Mouse (Mus musculus): ENCODE data around the gene Auts2. TPM values are rescaled to one million over a fixed set of nuclear protein-coding genes. Genes with fewer than 3 reads are reported as not detected.

The Auts2 gene
- total and polyA plus RNA-seq, 3 experiments: 16.9 to 35.7 (median 28.1) TPM

DNA sequence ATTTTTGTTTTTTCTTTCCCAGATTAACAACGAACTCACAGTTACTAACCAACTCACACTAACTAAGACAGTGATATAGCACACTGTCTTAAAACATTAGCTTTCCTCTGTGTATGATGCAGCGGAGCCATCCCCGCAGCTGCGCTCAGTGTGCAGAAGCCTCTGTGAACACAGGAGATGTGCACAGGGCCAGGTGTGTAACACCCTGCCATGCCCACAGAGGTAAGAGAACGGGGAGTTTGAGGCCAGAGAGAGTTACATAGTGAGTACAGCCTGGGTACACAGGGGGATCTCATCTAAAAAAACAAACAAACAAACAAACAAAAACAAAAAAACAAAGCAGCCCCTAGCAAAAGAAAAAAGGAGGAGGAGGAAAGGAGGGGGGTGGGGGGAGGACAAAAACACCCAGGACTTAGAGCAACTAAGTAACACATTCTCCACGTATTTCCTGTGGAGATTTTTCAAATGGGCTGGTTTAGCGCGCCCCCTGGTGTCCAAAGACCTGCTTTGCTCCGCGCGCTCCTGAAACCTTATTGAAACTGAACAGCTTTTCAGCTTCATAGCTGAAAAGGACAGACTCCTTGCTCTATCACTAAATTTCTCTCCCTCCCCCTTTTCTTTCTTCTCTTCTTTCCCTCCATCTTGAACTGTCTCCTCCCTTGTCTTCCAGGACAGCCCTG, 1115.3 kb downstream of the Auts2 start:
- H3K4me1 ChIP-seq (ENCODE audit: control insufficient read depth, insufficient read depth, low read length): no peaks in the 10 kb centered on the region
- peak; percentile 42 to 78 for DNase-seq
- no peaks in the 10 kb centered on the region for H3K79me2 ChIP-seq (replicated peaks; ENCODE audit: control insufficient read depth, insufficient read depth, low read length)
- H3K36me3 ChIP-seq (ENCODE audit: control insufficient read depth, insufficient read depth, low read length): no peaks in the 10 kb centered on the region
- H3K4me3 ChIP-seq: no peak overlapping the region
- no peak overlapping the region for H3K27ac ChIP-seq
- intact Hi-C loops (cut with DNase I): loop anchor here (1.0 to 5.0 kb wide), 6 partner anchors 121 to 565 kb away; partner anchors contain the start of gene Galnt17
- TF ChIP-seq CTCF (IDR thresholded peaks at IDR 0.05) (peak; percentile 98), EP300 (IDR thresholded peaks at IDR 0.05; ENCODE audit: insufficient read depth, low read depth, low read length) (no peak)
- 34% methylated on average over 11 of the region's 11 CpGs for WGBS
- no peak overlapping the region for H3K9ac ChIP-seq (ENCODE audit: low read depth, low read length)
- no peaks in the 10 kb centered on the region for H3K27me3 ChIP-seq (ENCODE audit: control insufficient read depth, insufficient read depth, low read length)

DNA sequence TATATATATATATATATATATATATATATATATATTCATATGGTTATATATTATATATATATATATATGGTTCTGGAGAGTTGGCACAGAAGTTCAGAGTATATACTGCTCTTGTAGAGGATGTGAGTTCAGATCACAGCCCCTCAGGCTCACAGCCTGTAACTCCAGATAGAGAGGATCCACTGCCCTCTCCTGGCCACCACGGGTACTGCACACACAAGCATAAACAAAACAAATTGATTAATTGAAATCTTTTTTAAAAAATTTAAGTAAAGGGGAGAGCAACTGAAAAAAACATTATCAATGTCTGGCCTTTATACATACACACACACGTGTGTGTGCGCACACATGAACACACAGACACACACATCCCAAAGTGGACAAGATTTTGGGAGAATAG, 1120.4 kb downstream of the Auts2 start:
- no peak for TF ChIP-seq EP300 (IDR thresholded peaks at IDR 0.05; ENCODE audit: insufficient read depth, low read depth, low read length)
- TF ChIP-seq CTCF (IDR thresholded peaks at IDR 0.05): peak; percentile 47
- Histone ChIP-seq H3K27ac (no peak overlapping the region), H3K4me1 (ENCODE audit: control insufficient read depth, insufficient read depth, low read length) (no peaks in the 10 kb centered on the region), H3K79me2 (replicated peaks; ENCODE audit: control insufficient read depth, insufficient read depth, low read length) (no peaks in the 10 kb centered on the region), H3K4me3 (no peak overlapping the region), H3K36me3 (ENCODE audit: control insufficient read depth, insufficient read depth, low read length) (no peaks in the 10 kb centered on the region), H3K9ac (ENCODE audit: low read depth, low read length) (no peak overlapping the region), H3K27me3 (ENCODE audit: control insufficient read depth, insufficient read depth, low read length) (no peaks in the 10 kb centered on the region)
- no peak for DNase-seq
- WGBS: 77% methylated on average over 3 of the region's 3 CpGs
- intact Hi-C loops (cut with DNase I): no loop called here

DNA sequence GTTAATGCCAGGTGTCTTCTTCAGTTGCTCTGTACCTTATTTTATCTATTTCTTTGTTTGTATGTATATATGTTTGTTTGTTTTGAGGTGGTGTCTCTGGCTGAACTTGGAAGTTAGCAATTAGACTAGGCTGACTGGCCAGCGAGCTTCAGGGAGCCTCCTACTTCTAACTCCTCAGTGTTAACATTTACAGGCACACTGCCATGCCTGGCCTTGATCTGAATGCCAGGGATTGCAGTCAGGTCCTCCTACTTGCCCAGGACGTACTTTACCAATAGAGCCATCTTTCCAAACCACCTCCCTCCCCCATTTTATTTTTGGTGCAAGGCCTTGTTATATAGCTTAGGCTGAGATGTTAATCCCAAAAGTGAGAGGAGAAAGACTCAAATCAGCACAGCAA, 1122.7 kb downstream of the Auts2 start:
- no peak overlapping the region for H3K4me3 ChIP-seq
- no peak overlapping the region for H3K9ac ChIP-seq (ENCODE audit: low read depth, low read length)
- no peaks in the 10 kb centered on the region for H3K4me1 ChIP-seq (ENCODE audit: control insufficient read depth, insufficient read depth, low read length)
- 58% methylated on average over 2 of the region's 2 CpGs for whole genome bisulfite sequencing
- H3K27ac ChIP-seq: no peak overlapping the region
- no peaks in the 10 kb centered on the region for H3K79me2 ChIP-seq (replicated peaks; ENCODE audit: control insufficient read depth, insufficient read depth, low read length)
- no peaks in the 10 kb centered on the region for H3K36me3 ChIP-seq (ENCODE audit: control insufficient read depth, insufficient read depth, low read length)
- TF ChIP-seq POLR2A (IDR thresholded peaks at IDR 0.05; ENCODE audit: insufficient read depth, low read depth, low read length) (no peak), CTCF (IDR thresholded peaks at IDR 0.05) (no peak), EP300 (IDR thresholded peaks at IDR 0.05; ENCODE audit: insufficient read depth, low read depth, low read length) (no peak)
- intact Hi-C loops (cut with DNase I): no loop called here
- no peak for DNase-seq
- H3K27me3 ChIP-seq (ENCODE audit: control insufficient read depth, insufficient read depth, low read length): no peaks in the 10 kb centered on the region

DNA sequence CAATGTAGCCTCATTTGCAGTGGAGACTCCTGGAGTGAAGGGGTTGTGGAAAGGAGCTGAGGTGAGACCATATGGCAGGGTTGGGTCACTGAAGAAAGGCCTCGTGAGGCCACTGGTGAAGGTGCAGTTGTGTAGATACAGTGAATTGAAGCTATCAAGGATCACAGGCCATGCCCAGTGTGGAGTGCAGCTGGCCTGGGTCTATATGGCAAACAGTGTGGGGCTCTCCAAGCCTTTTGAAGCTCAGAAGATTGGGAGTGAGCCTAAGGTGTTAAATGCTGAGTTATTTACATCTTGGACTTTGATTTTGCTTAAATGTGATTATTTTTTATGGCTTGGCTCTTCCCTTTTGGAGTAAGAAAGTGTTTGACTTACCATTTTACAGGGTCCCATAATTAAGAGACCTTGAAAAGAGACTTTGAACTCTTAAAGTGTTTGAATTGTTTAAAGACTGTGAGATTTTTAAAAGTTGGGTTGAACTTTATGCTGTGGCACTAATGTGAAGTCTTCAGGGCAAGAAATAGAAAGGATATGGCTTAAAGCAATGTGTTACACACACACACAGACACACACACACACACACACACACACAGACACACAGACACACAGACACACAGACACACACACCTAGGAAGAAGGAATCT, 1127.1 kb downstream of the Auts2 start:
- no peak for DNase-seq
- no peaks in the 10 kb centered on the region for H3K27me3 ChIP-seq (ENCODE audit: control insufficient read depth, insufficient read depth, low read length)
- no peak overlapping the region for H3K27ac ChIP-seq
- no peaks in the 10 kb centered on the region for H3K4me1 ChIP-seq (ENCODE audit: control insufficient read depth, insufficient read depth, low read length)
- no peak for TF ChIP-seq EP300 (IDR thresholded peaks at IDR 0.05; ENCODE audit: insufficient read depth, low read depth, low read length)
- TF ChIP-seq POLR2A (IDR thresholded peaks at IDR 0.05; ENCODE audit: insufficient read depth, low read depth, low read length): no peak
- TF ChIP-seq CTCF (IDR thresholded peaks at IDR 0.05): no peak
- 81% methylated on average over 1 of the region's 1 CpGs for WGBS
- H3K79me2 ChIP-seq (replicated peaks; ENCODE audit: control insufficient read depth, insufficient read depth, low read length): no peaks in the 10 kb centered on the region
- H3K9ac ChIP-seq (ENCODE audit: low read depth, low read length): no peak overlapping the region
- intact Hi-C loops (cut with DNase I): no loop called here
- no peaks in the 10 kb centered on the region for H3K36me3 ChIP-seq (ENCODE audit: control insufficient read depth, insufficient read depth, low read length)
- no peak overlapping the region for H3K4me3 ChIP-seq

DNA sequence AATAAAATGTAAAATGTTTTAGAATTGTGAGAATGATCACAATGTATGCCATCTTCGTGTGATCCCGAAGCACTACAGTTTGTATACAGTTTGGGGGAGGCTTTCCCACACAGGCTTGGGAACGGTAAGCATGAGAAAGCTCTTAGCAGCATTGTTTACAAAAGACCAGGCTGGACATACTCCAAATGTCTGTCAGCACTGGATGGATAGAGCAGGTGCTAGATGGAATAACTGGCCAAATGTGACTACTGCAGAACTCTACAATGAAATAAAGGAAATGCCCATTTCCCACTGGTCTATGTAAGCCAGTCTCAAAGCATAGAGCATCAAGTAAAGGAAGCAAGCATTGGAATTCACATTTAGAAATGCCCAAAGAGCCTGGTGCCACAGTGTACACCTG, 1144.9 kb downstream of the Auts2 start:
- Histone ChIP-seq H3K9ac (ENCODE audit: low read depth, low read length) (no peak overlapping the region), H3K4me1 (ENCODE audit: control insufficient read depth, insufficient read depth, low read length) (no peaks in the 10 kb centered on the region), H3K36me3 (ENCODE audit: control insufficient read depth, insufficient read depth, low read length) (no peaks in the 10 kb centered on the region), H3K27me3 (ENCODE audit: control insufficient read depth, insufficient read depth, low read length) (no peaks in the 10 kb centered on the region), H3K4me3 (no peak overlapping the region), H3K79me2 (replicated peaks; ENCODE audit: control insufficient read depth, insufficient read depth, low read length) (no peaks in the 10 kb centered on the region), H3K27ac (no peak overlapping the region)
- DNase-seq: no peak
- WGBS: 54% methylated on average over 3 of the region's 3 CpGs
- intact Hi-C loops (cut with DNase I): no loop called here
- no peak for TF ChIP-seq POLR2A (IDR thresholded peaks at IDR 0.05; ENCODE audit: insufficient read depth, low read depth, low read length)
- TF ChIP-seq EP300 (IDR thresholded peaks at IDR 0.05; ENCODE audit: insufficient read depth, low read depth, low read length): no peak
- TF ChIP-seq CTCF (IDR thresholded peaks at IDR 0.05): no peak

DNA sequence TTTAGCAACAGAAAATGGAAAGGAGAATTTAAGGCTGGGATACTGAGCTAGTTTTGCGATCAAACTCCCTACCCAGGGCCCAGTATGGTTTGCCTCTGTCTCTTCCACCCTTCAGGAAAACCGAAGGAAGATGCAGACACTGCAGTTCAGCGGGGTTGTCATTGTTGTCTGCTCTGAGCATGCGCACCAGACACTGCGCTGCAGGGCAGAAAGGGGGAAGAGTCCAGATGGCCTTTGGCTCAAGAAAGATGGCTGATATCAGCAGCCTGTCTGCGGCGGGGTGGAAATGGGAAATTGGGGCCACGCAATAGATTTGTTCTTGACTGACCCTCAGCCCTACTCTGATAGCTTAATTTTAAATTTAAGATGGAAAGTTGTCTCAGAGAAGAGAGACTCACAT, 1147.4 kb downstream of the Auts2 start:
- no peak for DNase-seq
- H3K4me1 ChIP-seq (ENCODE audit: control insufficient read depth, insufficient read depth, low read length): no peaks in the 10 kb centered on the region
- no peaks in the 10 kb centered on the region for H3K36me3 ChIP-seq (ENCODE audit: control insufficient read depth, insufficient read depth, low read length)
- H3K4me3 ChIP-seq: no peak overlapping the region
- no peaks in the 10 kb centered on the region for H3K27me3 ChIP-seq (ENCODE audit: control insufficient read depth, insufficient read depth, low read length)
- 65% methylated on average over 8 of the region's 8 CpGs for WGBS
- TF ChIP-seq EP300 (IDR thresholded peaks at IDR 0.05; ENCODE audit: insufficient read depth, low read depth, low read length): no peak
- TF ChIP-seq POLR2A (IDR thresholded peaks at IDR 0.05; ENCODE audit: insufficient read depth, low read depth, low read length): no peak
- no peak for TF ChIP-seq CTCF (IDR thresholded peaks at IDR 0.05)
- intact Hi-C loops (cut with DNase I): no loop called here
- H3K9ac ChIP-seq (ENCODE audit: low read depth, low read length): no peak overlapping the region
- H3K27ac ChIP-seq: no peak overlapping the region
- H3K79me2 ChIP-seq (replicated peaks; ENCODE audit: control insufficient read depth, insufficient read depth, low read length): no peaks in the 10 kb centered on the region

Measured in heart, adult 2 months (tissue).